Mouse (Mus musculus) heart, postnatal 0 days (tissue): ENCODE data around the gene Cdh22.

Experiments
- CTCF ChIP-seq: IDR thresholded peaks from 2 replicates; pipeline ENCODE4 v1.5.1; 2016; ENCODE audit warnings: antibody characterized with exemption, control low read depth, low read depth
- EP300 ChIP-seq: IDR thresholded peaks from 2 replicates; pipeline ENCODE4 v1.6.1; 2016; ENCODE audit warnings: antibody characterized with exemption, low read depth

GRCm38 (mm10) chr2:165204931-165205330 is 29.7 kb downstream of the Cdh22 start:
- TF ChIP-seq EP300 (no peak), CTCF (no peak)
